Mouse (Mus musculus) adipose tissue, adult 10 weeks (tissue): ENCODE data around the gene Swt1. TPM values are rescaled to one million over a fixed set of nuclear protein-coding genes. Genes with fewer than 3 reads are reported as not detected.

Experiments
- polyA plus RNA-seq: library from polyadenylated mRNA; stranded (reverse); fragments of 350-450 nt; fragmentation: Illumina TruSeq; extraction: RNeasy Lipid Tissue Mini Kit (QIAGEN cat#74804); gene quantifications from one replicate; pipeline ENCODE4 v1.2.3, GENCODE M21; 2014; ENCODE audit warnings: low read depth, low replicate concordance

The Swt1 gene
- 12.6 TPM for polyA plus RNA-seq

GRCm38 (mm10) chr1:151428263-151429221 is at the start of gene Swt1, which contains the start of gene Trmt1l:
Swt1 (minus strand) TSS chr1:151428455.
Trmt1l (plus strand) TSS chr1:151428542.

GRCm38 (mm10) chr1:151344283-151345108 is 83.8 kb downstream of the Swt1 start, which contains the start of gene Ivns1abp:
Ivns1abp (plus strand) TSS chr1:151344477.

Other genes starting within 250 kb of the Swt1 start
- 1.1 TPM for gene Gm47985, start 245.9 kb downstream of the Swt1 start, polyA plus RNA-seq
- 0.98 TPM for gene Gm8947, start 236.1 kb downstream of the Swt1 start, polyA plus RNA-seq
- 0.55 TPM for gene Gm47995, start 230.0 kb downstream of the Swt1 start, polyA plus RNA-seq
- not detected for gene 3110040M04Rik, start 224.3 kb downstream of the Swt1 start, polyA plus RNA-seq
- gene Gm47996, start 218.3 kb downstream of the Swt1 start, polyA plus RNA-seq, result not detected
- 350 TPM for gene Ivns1abp, start 84.0 kb downstream of the Swt1 start, polyA plus RNA-seq
- gene Trmt1l, start 87 bp upstream of the Swt1 start, polyA plus RNA-seq, result 21.6 TPM
- 38.0 TPM for gene Rnf2, start 72.5 kb upstream of the Swt1 start, polyA plus RNA-seq
- gene Fam129a, start 142.7 kb upstream of the Swt1 start, polyA plus RNA-seq, result 18.9 TPM